Mouse (Mus musculus): ENCODE data around the gene Adgrl2. TPM values are rescaled to one million over a fixed set of nuclear protein-coding genes. Genes with fewer than 3 reads are reported as not detected.

The Adgrl2 gene
- polyA plus RNA-seq, 1 experiment from 2014 or later, result 114 TPM

- Histone ChIP-seq H3K4me1 (ENCODE audit: control insufficient read depth, insufficient read depth, low read depth, low read length) (no peaks in the 10 kb centered on the region; the same call in 1 of the 2 replicates), H3K9ac (ENCODE audit: low read depth, low read length) (no peak overlapping the region), H3K4me3 (ENCODE audit: low read length) (no peak overlapping the region), H3K27ac (ENCODE audit: low read depth, low read length) (no peak overlapping the region), H3K4me2 (ENCODE audit: low read length) (no peak overlapping the region), H3K9me3 (ENCODE audit: control insufficient read depth, low read length) (no peaks in the 10 kb centered on the region), H3K36me3 (ENCODE audit: control insufficient read depth, insufficient read depth, low read length) (peaks cover 29% of the 10 kb centered on the region), H3K27me3 (replicated peaks; ENCODE audit: control insufficient read depth, insufficient read depth, low read length) (no peaks in the 10 kb centered on the region)
- no peak for ATAC-seq
- WGBS, result 85% methylated on average over 12 of the region's 12 CpGs
Observed at GRCm38 (mm10) chr3:148835136-148835535, 155.2 kb downstream of the Adgrl2 start.

GRCm38 (mm10) chr3:148833070-148833769 lies 157.1 kb downstream of the Adgrl2 start:
- Histone ChIP-seq H3K4me1 (ENCODE audit: control insufficient read depth, insufficient read depth, low read depth, low read length) (no peaks in the 10 kb centered on the region; the same call in 1 of the 2 replicates), H3K27ac (ENCODE audit: low read depth, low read length) (no peak overlapping the region), H3K36me3 (ENCODE audit: control insufficient read depth, insufficient read depth, low read length) (peaks cover 29% of the 10 kb centered on the region), H3K27me3 (replicated peaks; ENCODE audit: control insufficient read depth, insufficient read depth, low read length) (no peaks in the 10 kb centered on the region), H3K4me2 (ENCODE audit: low read length) (no peak overlapping the region), H3K4me3 (ENCODE audit: low read length) (no peak overlapping the region), H3K9ac (ENCODE audit: low read depth, low read length) (no peak overlapping the region), H3K9me3 (ENCODE audit: control insufficient read depth, low read length) (no peaks in the 10 kb centered on the region)
- ATAC-seq, result no peak
- 96% methylated on average over 20 of the region's 20 CpGs for WGBS

- ATAC-seq, result no peak
- Histone ChIP-seq H3K36me3 (ENCODE audit: control insufficient read depth, insufficient read depth, low read length) (peaks cover 26% of the 10 kb centered on the region), H3K4me3 (ENCODE audit: low read length) (no peak overlapping the region), H3K4me2 (ENCODE audit: low read length) (no peak overlapping the region), H3K9ac (ENCODE audit: low read depth, low read length) (no peak overlapping the region), H3K9me3 (ENCODE audit: control insufficient read depth, low read length) (no peaks in the 10 kb centered on the region), H3K4me1 (ENCODE audit: control insufficient read depth, insufficient read depth, low read depth, low read length) (no peaks in the 10 kb centered on the region), H3K27ac (ENCODE audit: low read depth, low read length) (no peak overlapping the region), H3K27me3 (replicated peaks; ENCODE audit: control insufficient read depth, insufficient read depth, low read length) (no peaks in the 10 kb centered on the region)
- WGBS, result 61% methylated on average over 4 of the region's 4 CpGs
Observed at GRCm38 (mm10) chr3:148832001-148832400, 158.4 kb downstream of the Adgrl2 start.

DNA sequence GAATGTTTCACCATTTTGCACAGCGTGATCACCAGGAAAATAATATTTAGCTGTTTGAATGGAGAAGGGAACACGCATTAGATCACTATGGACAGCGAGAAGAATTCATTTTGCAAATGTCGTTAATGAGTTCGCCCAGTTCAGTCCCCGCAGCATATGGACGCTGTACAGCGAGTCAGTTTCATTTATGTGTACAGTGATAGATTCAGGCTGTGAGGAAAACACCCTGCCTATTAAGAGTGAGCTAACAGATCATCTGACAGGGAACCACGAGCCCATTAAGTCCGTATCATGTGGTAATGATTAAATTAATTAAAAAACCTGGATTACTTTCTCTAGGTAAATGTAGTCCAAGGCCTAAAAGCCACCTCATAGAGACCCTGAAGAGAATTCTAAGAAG lies 161.8 kb downstream of the Adgrl2 start:
- 64% methylated on average over 10 of the region's 10 CpGs for WGBS
- Histone ChIP-seq H3K4me2 (ENCODE audit: low read length) (no peak overlapping the region), H3K4me3 (ENCODE audit: low read length) (no peak overlapping the region), H3K27me3 (replicated peaks; ENCODE audit: control insufficient read depth, insufficient read depth, low read length) (no peaks in the 10 kb centered on the region), H3K9ac (ENCODE audit: low read depth, low read length) (no peak overlapping the region), H3K9me3 (ENCODE audit: control insufficient read depth, low read length) (no peaks in the 10 kb centered on the region), H3K4me1 (ENCODE audit: control insufficient read depth, insufficient read depth, low read depth, low read length) (no peaks in the 10 kb centered on the region), H3K27ac (ENCODE audit: low read depth, low read length) (no peak overlapping the region), H3K36me3 (ENCODE audit: control insufficient read depth, insufficient read depth, low read length) (peaks cover 11% of the 10 kb centered on the region)
- ATAC-seq, result peak; percentile 57; the same call in 1 of the 2 replicates

DNA sequence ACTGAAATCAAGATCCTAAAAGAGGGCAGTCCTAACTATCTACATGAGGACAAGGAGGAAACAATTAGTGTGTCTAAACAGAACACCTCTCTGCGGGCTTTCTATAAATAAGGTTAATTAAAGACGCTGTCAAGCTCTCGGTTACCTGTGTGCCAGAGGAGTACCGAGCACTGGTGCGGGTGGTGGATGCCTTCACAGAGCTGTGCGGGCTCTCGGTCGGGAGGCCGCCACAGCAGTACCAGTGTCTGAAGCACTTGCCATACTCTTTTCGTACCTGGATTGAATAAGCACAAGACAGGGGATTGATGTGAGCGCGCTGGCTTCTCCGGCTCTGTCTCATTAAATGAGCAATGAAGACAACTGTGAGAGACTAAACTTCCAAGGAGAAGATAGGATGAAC lies 166.8 kb downstream of the Adgrl2 start:
- H3K27ac ChIP-seq (ENCODE audit: low read depth, low read length), result no peak overlapping the region
- H3K9me3 ChIP-seq (ENCODE audit: control insufficient read depth, low read length), result no peaks in the 10 kb centered on the region
- H3K4me3 ChIP-seq (ENCODE audit: low read length), result no peak overlapping the region
- 96% methylated on average over 13 of the region's 13 CpGs for WGBS
- H3K4me1 ChIP-seq (ENCODE audit: control insufficient read depth, insufficient read depth, low read depth, low read length), result no peaks in the 10 kb centered on the region
- no peaks in the 10 kb centered on the region for H3K27me3 ChIP-seq (replicated peaks; ENCODE audit: control insufficient read depth, insufficient read depth, low read length)
- no peak for ATAC-seq
- peaks cover 23% of the 10 kb centered on the region for H3K36me3 ChIP-seq (ENCODE audit: control insufficient read depth, insufficient read depth, low read length)
- no peak overlapping the region for H3K4me2 ChIP-seq (ENCODE audit: low read length)
- H3K9ac ChIP-seq (ENCODE audit: low read depth, low read length), result no peak overlapping the region

DNA sequence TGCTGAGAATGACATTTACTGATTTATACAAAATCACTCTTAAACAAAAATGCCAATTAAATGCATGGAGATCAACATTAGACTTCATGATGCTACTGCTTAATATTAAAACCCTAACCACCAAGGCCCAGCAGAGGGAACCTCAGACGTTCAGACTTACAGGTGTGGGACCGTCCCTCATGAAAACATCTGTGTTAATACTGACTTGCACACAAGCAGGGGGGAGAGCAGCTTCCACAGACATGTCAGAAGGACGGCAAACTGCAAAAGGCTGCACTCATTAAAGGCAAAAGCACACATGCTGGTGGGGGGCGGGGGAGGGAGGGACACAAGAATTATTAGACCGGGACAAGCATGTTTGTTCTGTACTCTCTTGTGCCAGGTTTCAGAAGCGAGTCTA lies 168.7 kb downstream of the Adgrl2 start:
- no peaks in the 10 kb centered on the region for H3K27me3 ChIP-seq (replicated peaks; ENCODE audit: control insufficient read depth, insufficient read depth, low read length)
- H3K36me3 ChIP-seq (ENCODE audit: control insufficient read depth, insufficient read depth, low read length), result peaks cover 36% of the 10 kb centered on the region
- no peaks in the 10 kb centered on the region for H3K4me1 ChIP-seq (ENCODE audit: control insufficient read depth, insufficient read depth, low read depth, low read length)
- WGBS, result 76% methylated on average over 6 of the region's 6 CpGs
- no peak overlapping the region for H3K4me2 ChIP-seq (ENCODE audit: low read length)
- ATAC-seq, result no peak
- H3K9ac ChIP-seq (ENCODE audit: low read depth, low read length), result no peak overlapping the region
- no peaks in the 10 kb centered on the region for H3K9me3 ChIP-seq (ENCODE audit: control insufficient read depth, low read length)
- no peak overlapping the region for H3K27ac ChIP-seq (ENCODE audit: low read depth, low read length)
- H3K4me3 ChIP-seq (ENCODE audit: low read length), result no peak overlapping the region

- Histone ChIP-seq H3K36me3 (ENCODE audit: control insufficient read depth, insufficient read depth, low read length) (peaks cover 36% of the 10 kb centered on the region), H3K27ac (ENCODE audit: low read depth, low read length) (no peak overlapping the region)
- 80% methylated on average over 33 of the region's 33 CpGs for WGBS
Observed at GRCm38 (mm10) chr3:148819323-148820046, 170.9 kb downstream of the Adgrl2 start.

GRCm38 (mm10) chr3:148818414-148819105 lies 171.8 kb downstream of the Adgrl2 start:
- H3K4me1 ChIP-seq (ENCODE audit: control insufficient read depth, insufficient read depth, low read depth, low read length), result no peaks in the 10 kb centered on the region
- no peak overlapping the region for H3K4me3 ChIP-seq (ENCODE audit: low read length)
- WGBS, result 83% methylated on average over 6 of the region's 6 CpGs
- H3K36me3 ChIP-seq (ENCODE audit: control insufficient read depth, insufficient read depth, low read length), result peaks cover 33% of the 10 kb centered on the region
- H3K9me3 ChIP-seq (ENCODE audit: control insufficient read depth, low read length), result no peaks in the 10 kb centered on the region
- ATAC-seq, result no peak
- no peak overlapping the region for H3K9ac ChIP-seq (ENCODE audit: low read depth, low read length)
- H3K4me2 ChIP-seq (ENCODE audit: low read length), result no peak overlapping the region
- no peak overlapping the region for H3K27ac ChIP-seq (ENCODE audit: low read depth, low read length)
- no peaks in the 10 kb centered on the region for H3K27me3 ChIP-seq (replicated peaks; ENCODE audit: control insufficient read depth, insufficient read depth, low read length)

More at GRCm38 (mm10) chr3:148819323-148820046, 170.9 kb downstream of the Adgrl2 start:
- no peak overlapping the region for H3K4me3 ChIP-seq (ENCODE audit: low read length)
- no peaks in the 10 kb centered on the region for H3K27me3 ChIP-seq (replicated peaks; ENCODE audit: control insufficient read depth, insufficient read depth, low read length)
- ATAC-seq, result peak; percentile 50; the same call in 1 of the 2 replicates
- no peak overlapping the region for H3K4me2 ChIP-seq (ENCODE audit: low read length)
- no peak overlapping the region for H3K9ac ChIP-seq (ENCODE audit: low read depth, low read length)
- H3K4me1 ChIP-seq (ENCODE audit: control insufficient read depth, insufficient read depth, low read depth, low read length), result no peaks in the 10 kb centered on the region
- no peaks in the 10 kb centered on the region for H3K9me3 ChIP-seq (ENCODE audit: control insufficient read depth, low read length)

DNA sequence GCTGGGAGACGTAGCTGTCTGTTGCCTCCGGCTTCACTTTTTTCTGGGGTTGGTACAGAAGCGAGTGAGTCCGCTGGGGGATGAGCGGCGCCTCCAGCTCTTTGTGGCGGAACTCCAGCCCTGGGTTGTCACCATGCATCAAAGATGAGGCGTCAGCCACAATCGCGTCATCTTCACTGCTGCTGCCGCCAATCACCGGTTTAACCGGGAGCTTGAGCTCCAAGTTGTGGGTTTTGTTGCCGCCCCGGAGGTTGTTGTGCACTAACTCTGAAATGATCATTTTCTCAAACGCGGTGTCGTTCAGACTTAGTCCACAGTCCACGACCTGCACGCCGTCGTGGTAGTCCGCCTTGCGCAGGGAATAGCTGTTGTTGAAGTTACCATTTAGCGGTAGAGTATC lies 172.9 kb downstream of the Adgrl2 start:
- Histone ChIP-seq H3K27ac (ENCODE audit: low read depth, low read length) (no peak overlapping the region), H3K9ac (ENCODE audit: low read depth, low read length) (no peak overlapping the region), H3K36me3 (ENCODE audit: control insufficient read depth, insufficient read depth, low read length) (peaks cover 24% of the 10 kb centered on the region), H3K9me3 (ENCODE audit: control insufficient read depth, low read length) (no peaks in the 10 kb centered on the region), H3K27me3 (replicated peaks; ENCODE audit: control insufficient read depth, insufficient read depth, low read length) (no peaks in the 10 kb centered on the region), H3K4me2 (ENCODE audit: low read length) (no peak overlapping the region), H3K4me1 (ENCODE audit: control insufficient read depth, insufficient read depth, low read depth, low read length) (no peaks in the 10 kb centered on the region), H3K4me3 (ENCODE audit: low read length) (no peak overlapping the region)
- WGBS, result 97% methylated on average over 25 of the region's 25 CpGs
- ATAC-seq, result no peak
